Mouse (Mus musculus): ENCODE measurements around the gene Rhbdd2.

DNA sequence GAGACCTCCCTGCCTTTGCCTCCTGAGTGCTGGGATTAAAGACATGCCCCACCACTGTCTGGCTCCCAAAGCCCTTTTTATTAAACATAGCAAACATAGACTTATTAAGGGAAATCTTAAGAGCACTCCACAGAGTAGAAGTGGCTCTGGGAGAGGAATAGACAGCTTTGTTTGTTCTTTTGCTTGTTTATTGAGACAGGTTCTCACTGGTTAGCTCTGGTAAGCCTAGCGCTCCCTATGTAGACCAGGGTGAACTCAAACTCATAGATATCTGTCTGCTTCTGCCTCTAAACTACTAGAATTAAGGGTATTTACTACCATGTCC, 16.9 kb downstream of the Rhbdd2 start:
- no peak for TF ChIP-seq CTCF (IDR thresholded peaks at IDR 0.05; ENCODE audit: insufficient read depth, low read depth, low read length)
- TF ChIP-seq POLR2A (IDR thresholded peaks at IDR 0.05; ENCODE audit: insufficient read depth, low read depth, low read length): no peak

All from olfactory bulb, adult 2 months (tissue).